Mouse (Mus musculus) left cerebral cortex, postnatal 10 days (tissue): ENCODE data around the gene Sipa1l1. TPM values are rescaled to one million over a fixed set of nuclear protein-coding genes. Genes with fewer than 3 reads are reported as not detected.

ENCODE experiments used
- DNase-seq, 2 experiments: peaks; one replicate each; pipeline ENCODE4 v3.0.0; 2021 to 2022; ENCODE audit warnings: low spot score in 2 of 2, mixed read lengths in 1 of 2; ENCODE audit errors: extremely low spot score in 1 of 2
- intact Hi-C: fragments of 180-260 bp; cut with DNase I; formaldehyde crosslinking; loops from one replicate; pipeline ENCODE4 v1.15.1; 2025
- total RNA-seq, 2 experiments: library from RNA; stranded (reverse); gene quantifications; 2 replicates each; pipeline ENCODE4 v1.2.3; 2021

Gene Sipa1l1
- total RNA-seq, 2 experiments from 2014 or later, result 129 to 135 TPM

GRCm38 (mm10) chr12:82415690-82416364 is 246.7 kb downstream of the Sipa1l1 start:
- DNase-seq, result peak; percentile 39 to 53
- intact Hi-C loops, result no loop called here

GRCm38 (mm10) chr12:82419027-82419426 is 249.9 kb downstream of the Sipa1l1 start:
- DNase-seq, result no peak
- intact Hi-C loops, result no loop called here

- peak in 1 of 2 experiments; percentile 33 for DNase-seq
- intact Hi-C loops, result no loop called here
Measured at GRCm38 (mm10) chr12:82424783-82425182, 255.7 kb downstream of the Sipa1l1 start.

- no peak for DNase-seq
- intact Hi-C loops, result no loop called here
Measured at GRCm38 (mm10) chr12:82425853-82426252, 256.7 kb downstream of the Sipa1l1 start.

GRCm38 (mm10) chr12:82427416-82427815 is 258.3 kb downstream of the Sipa1l1 start:
- no peak for DNase-seq
- intact Hi-C loops, result no loop called here

- intact Hi-C loops, result no loop called here
- DNase-seq, result no peak
Measured at GRCm38 (mm10) chr12:82428466-82428865, 259.3 kb downstream of the Sipa1l1 start.

- intact Hi-C loops, result no loop called here
- no peak for DNase-seq
Measured at GRCm38 (mm10) chr12:82433311-82433710, 264.2 kb downstream of the Sipa1l1 start.

GRCm38 (mm10) chr12:82434591-82434990 is 265.5 kb downstream of the Sipa1l1 start:
- intact Hi-C loops, result no loop called here
- no peak for DNase-seq

- no peak for DNase-seq
- intact Hi-C loops, result no loop called here
Measured at GRCm38 (mm10) chr12:82441479-82441878, 272.4 kb downstream of the Sipa1l1 start.

- DNase-seq, result no peak
- intact Hi-C loops, result no loop called here
Measured at GRCm38 (mm10) chr12:82446609-82447024, 277.5 kb downstream of the Sipa1l1 start.

- intact Hi-C loops, result no loop called here
- no peak for DNase-seq
Measured at GRCm38 (mm10) chr12:82448129-82448815, 279.2 kb downstream of the Sipa1l1 start.

GRCm38 (mm10) chr12:82452428-82452827 is 283.3 kb downstream of the Sipa1l1 start:
- intact Hi-C loops, result loop anchor here (10.0 kb wide), 1 partner anchor 348 kb away; no protein-coding TSS in a partner anchor
- DNase-seq, result no peak

GRCm38 (mm10) chr12:82454415-82454814 is 285.3 kb downstream of the Sipa1l1 start:
- intact Hi-C loops, result loop anchor here (10.0 kb wide), 1 partner anchor 350 kb away; no protein-coding TSS in a partner anchor

GRCm38 (mm10) chr12:82455700-82456413 is 286.7 kb downstream of the Sipa1l1 start:
- intact Hi-C loops, result loop anchor here (10.0 kb wide), 1 partner anchor 351 kb away; no protein-coding TSS in a partner anchor
- DNase-seq, result no peak

More at GRCm38 (mm10) chr12:82454415-82454814, 285.3 kb downstream of the Sipa1l1 start:
- no peak for DNase-seq

- intact Hi-C loops, result loop anchor here (10.0 kb wide), 1 partner anchor 352 kb away; no protein-coding TSS in a partner anchor
- no peak for DNase-seq
Measured at GRCm38 (mm10) chr12:82456414-82456805, 287.3 kb downstream of the Sipa1l1 start.

GRCm38 (mm10) chr12:82457609-82458008 is 288.5 kb downstream of the Sipa1l1 start:
- intact Hi-C loops, result loop anchor here (10.0 kb wide), 1 partner anchor 353 kb away; no protein-coding TSS in a partner anchor
- no peak for DNase-seq

GRCm38 (mm10) chr12:82458017-82458416 is 288.9 kb downstream of the Sipa1l1 start:
- intact Hi-C loops, result loop anchor here (10.0 kb wide), 1 partner anchor 353 kb away; no protein-coding TSS in a partner anchor

GRCm38 (mm10) chr12:82467234-82467633 is 298.1 kb downstream of the Sipa1l1 start:
- intact Hi-C loops, result loop anchor here (5.0 kb wide), 1 partner anchor 145 kb away; no protein-coding TSS in a partner anchor
- DNase-seq, result no peak

More at GRCm38 (mm10) chr12:82458017-82458416, 288.9 kb downstream of the Sipa1l1 start:
- DNase-seq, result peak in 1 of 2 experiments; percentile 39

GRCm38 (mm10) chr12:82467641-82468040 is 298.5 kb downstream of the Sipa1l1 start:
- peak; percentile 64 to 72 for DNase-seq
- intact Hi-C loops, result loop anchor here (5.0 kb wide), 1 partner anchor 145 kb away; no protein-coding TSS in a partner anchor
